Mouse (Mus musculus) hindbrain, embryonic 12.5 days (tissue): ENCODE data around the gene Mast4. TPM values are rescaled to one million over a fixed set of nuclear protein-coding genes. Genes with fewer than 3 reads are reported as not detected.
A peak's percentile ranks its signal among the peaks of the same experiment; 100 is the strongest.

Experiments used
- ATAC-seq: fragments of 200-750 bp; cut with Nextera tagmentation; 2 replicates; pipeline ENCODE4 v1.8.0; 2017; ENCODE audit warnings: moderate TSS enrichment; ENCODE audit not compliant: low FRiP score
- H3K27ac ChIP-seq: fragments of 300-500 bp; sonication (generic); 2 replicates; pipeline ENCODE4 v1.5.1; 2016; ENCODE audit warnings: mild to moderate bottlenecking
- H3K27me3 ChIP-seq: fragments of 300-500 bp; sonication (generic); 2 replicates; pipeline ENCODE4 v1.6.1; 2016; ENCODE audit warnings: mild to moderate bottlenecking
- H3K36me3 ChIP-seq: fragments of 300-500 bp; sonication (generic); 2 replicates; pipeline ENCODE4 v1.6.1; 2016; ENCODE audit warnings: mild to moderate bottlenecking
- H3K4me1 ChIP-seq: fragments of 300-500 bp; sonication (generic); 2 replicates; pipeline ENCODE4 v1.6.1; 2016
- H3K4me2 ChIP-seq: fragments of 300-500 bp; sonication (generic); replicated peaks from 2 replicates; pipeline ENCODE4 v1.6.1; 2016; ENCODE audit warnings: mild to moderate bottlenecking
- H3K4me3 ChIP-seq: fragments of 300-500 bp; sonication (generic); 2 replicates; pipeline ENCODE4 v1.5.1; 2016; ENCODE audit warnings: mild to moderate bottlenecking
- H3K9ac ChIP-seq: fragments of 300-500 bp; sonication (generic); 2 replicates; pipeline ENCODE4 v1.6.1; 2016; ENCODE audit warnings: mild to moderate bottlenecking, moderate library complexity
- H3K9me3 ChIP-seq: fragments of 300-500 bp; sonication (generic); replicated peaks from 2 replicates; pipeline ENCODE4 v1.6.1; 2016; ENCODE audit warnings: mild to moderate bottlenecking
- WGBS: fragments of 180-500 bp; shearing (Covaris S2); methylation state at CpG from one replicate; pipeline ENCODE4 v1.1.7; 2016; 5-methylcytosine and 5-hydroxymethylcytosine counted together
- polyA plus RNA-seq: library from polyadenylated mRNA; unstranded; fragments of >200 nt; fragmentation: Nextera tagmentation; extraction: Ambion mirVana; gene quantifications from 2 replicates; pipeline ENCODE4 v1.2.1, GENCODE M21; 2016

Mast4 gene
- polyA plus RNA-seq, 1 experiment from 2014 or later, result 38.2 TPM

GRCm38 (mm10) chr13:102842237-102842636 is 492.1 kb downstream of the Mast4 start:
- Histone ChIP-seq H3K4me1 (peaks cover 16% of the 10 kb centered on the region), H3K27ac (no peak overlapping the region), H3K4me3 (no peak overlapping the region), H3K27me3 (no peaks in the 10 kb centered on the region), H3K36me3 (no peaks in the 10 kb centered on the region), H3K9me3 (no peaks in the 10 kb centered on the region), H3K4me2 (no peak overlapping the region), H3K9ac (no peak overlapping the region)
- no peak for ATAC-seq
- 62% methylated on average over 8 of the region's 8 CpGs for WGBS

GRCm38 (mm10) chr13:102839741-102840482 is 494.4 kb downstream of the Mast4 start:
- peaks cover 16% of the 10 kb centered on the region for H3K4me1 ChIP-seq
- H3K4me2 ChIP-seq, result no peak overlapping the region
- no peak overlapping the region for H3K27ac ChIP-seq
- H3K9me3 ChIP-seq, result no peaks in the 10 kb centered on the region
- 37% methylated on average over 7 of the region's 7 CpGs for WGBS
- H3K9ac ChIP-seq, result no peak overlapping the region
- no peaks in the 10 kb centered on the region for H3K27me3 ChIP-seq
- H3K36me3 ChIP-seq, result no peaks in the 10 kb centered on the region
- ATAC-seq, result no peak
- no peak overlapping the region for H3K4me3 ChIP-seq

GRCm38 (mm10) chr13:102837427-102837826 is 496.9 kb downstream of the Mast4 start:
- Histone ChIP-seq H3K4me3 (no peak overlapping the region), H3K9ac (no peak overlapping the region), H3K4me2 (no peak overlapping the region), H3K27ac (no peak overlapping the region), H3K4me1 (peaks cover 11% of the 10 kb centered on the region), H3K9me3 (no peaks in the 10 kb centered on the region), H3K27me3 (no peaks in the 10 kb centered on the region), H3K36me3 (no peaks in the 10 kb centered on the region)
- WGBS, result 72% methylated on average over 4 of the region's 4 CpGs
- no peak for ATAC-seq

GRCm38 (mm10) chr13:102835336-102835735 is 499.0 kb downstream of the Mast4 start:
- H3K9ac ChIP-seq, result no peak overlapping the region
- no peak overlapping the region for H3K4me3 ChIP-seq
- peaks cover 4% of the 10 kb centered on the region for H3K4me1 ChIP-seq
- H3K36me3 ChIP-seq, result no peaks in the 10 kb centered on the region
- WGBS, result 74% methylated on average over 8 of the region's 8 CpGs
- H3K9me3 ChIP-seq, result no peaks in the 10 kb centered on the region
- ATAC-seq, result no peak
- no peaks in the 10 kb centered on the region for H3K27me3 ChIP-seq
- H3K27ac ChIP-seq, result no peak overlapping the region
- no peak overlapping the region for H3K4me2 ChIP-seq

- H3K27me3 ChIP-seq, result no peaks in the 10 kb centered on the region
- no peak overlapping the region for H3K4me2 ChIP-seq
- no peaks in the 10 kb centered on the region for H3K36me3 ChIP-seq
- WGBS, result 85% methylated on average over 4 of the region's 4 CpGs
- H3K27ac ChIP-seq, result no peak overlapping the region
- ATAC-seq, result no peak
- H3K9ac ChIP-seq, result no peak overlapping the region
- no peak overlapping the region for H3K4me3 ChIP-seq
- H3K9me3 ChIP-seq, result no peaks in the 10 kb centered on the region
- H3K4me1 ChIP-seq, result peaks cover 3% of the 10 kb centered on the region; the same call in 1 of the 2 replicates
Observed at GRCm38 (mm10) chr13:102818287-102818686, 516.0 kb downstream of the Mast4 start.

- Histone ChIP-seq H3K4me1 (peaks cover 4% of the 10 kb centered on the region; the same call in 1 of the 2 replicates), H3K9me3 (no peaks in the 10 kb centered on the region)
- ATAC-seq, result no peak
Observed at GRCm38 (mm10) chr13:102816689-102817088, 517.6 kb downstream of the Mast4 start.

GRCm38 (mm10) chr13:102815158-102815557 is 519.1 kb downstream of the Mast4 start:
- Histone ChIP-seq H3K36me3 (no peaks in the 10 kb centered on the region), H3K27ac (no peak overlapping the region), H3K9ac (no peak overlapping the region), H3K4me3 (no peak overlapping the region), H3K4me1 (peaks cover 19% of the 10 kb centered on the region), H3K4me2 (no peak overlapping the region), H3K27me3 (no peaks in the 10 kb centered on the region), H3K9me3 (no peaks in the 10 kb centered on the region)
- 96% methylated on average over 6 of the region's 6 CpGs for WGBS
- ATAC-seq, result no peak

More at GRCm38 (mm10) chr13:102816689-102817088, 517.6 kb downstream of the Mast4 start:
- 93% methylated on average over 7 of the region's 7 CpGs for WGBS
- Histone ChIP-seq H3K9ac (no peak overlapping the region), H3K27ac (no peak overlapping the region), H3K36me3 (no peaks in the 10 kb centered on the region), H3K4me2 (no peak overlapping the region), H3K4me3 (no peak overlapping the region), H3K27me3 (no peaks in the 10 kb centered on the region)

- H3K4me3 ChIP-seq, result peak overlapping the region; percentile 26
- H3K27me3 ChIP-seq, result no peaks in the 10 kb centered on the region
- ATAC-seq, result peak; percentile 84
- WGBS, result 11% methylated on average over 15 of the region's 15 CpGs
- no peaks in the 10 kb centered on the region for H3K9me3 ChIP-seq
- no peaks in the 10 kb centered on the region for H3K36me3 ChIP-seq
- peak overlapping the region; percentile 54 for H3K4me2 ChIP-seq
- H3K4me1 ChIP-seq, result peaks cover 21% of the 10 kb centered on the region
- peak overlapping the region; percentile 43 for H3K9ac ChIP-seq
- H3K27ac ChIP-seq, result peak overlapping the region; percentile 64
Observed at GRCm38 (mm10) chr13:102811129-102811832, 523.0 kb downstream of the Mast4 start.

GRCm38 (mm10) chr13:102806652-102807051 is 527.6 kb downstream of the Mast4 start:
- 83% methylated on average over 3 of the region's 3 CpGs for WGBS
- Histone ChIP-seq H3K27me3 (no peaks in the 10 kb centered on the region), H3K27ac (no peak overlapping the region), H3K4me2 (no peak overlapping the region), H3K36me3 (no peaks in the 10 kb centered on the region), H3K9me3 (no peaks in the 10 kb centered on the region), H3K4me1 (peaks cover 22% of the 10 kb centered on the region), H3K4me3 (no peak overlapping the region), H3K9ac (no peak overlapping the region)
- ATAC-seq, result no peak

- no peaks in the 10 kb centered on the region for H3K27me3 ChIP-seq
- H3K36me3 ChIP-seq, result no peaks in the 10 kb centered on the region
- no peak overlapping the region for H3K4me2 ChIP-seq
- H3K4me3 ChIP-seq, result no peak overlapping the region
- H3K4me1 ChIP-seq, result peaks cover 8% of the 10 kb centered on the region
- WGBS, result 77% methylated on average over 6 of the region's 6 CpGs
- H3K9ac ChIP-seq, result no peak overlapping the region
- no peak overlapping the region for H3K27ac ChIP-seq
- ATAC-seq, result no peak
- H3K9me3 ChIP-seq, result no peaks in the 10 kb centered on the region
Observed at GRCm38 (mm10) chr13:102805190-102805589, 529.1 kb downstream of the Mast4 start.

GRCm38 (mm10) chr13:102803206-102803605 is 531.1 kb downstream of the Mast4 start:
- H3K36me3 ChIP-seq, result no peaks in the 10 kb centered on the region
- H3K9ac ChIP-seq, result no peak overlapping the region
- no peak for ATAC-seq
- WGBS, result 57% methylated on average over 9 of the region's 9 CpGs
- no peak overlapping the region for H3K27ac ChIP-seq
- H3K4me2 ChIP-seq, result no peak overlapping the region
- no peaks in the 10 kb centered on the region for H3K27me3 ChIP-seq
- no peaks in the 10 kb centered on the region for H3K9me3 ChIP-seq
- H3K4me1 ChIP-seq, result peaks cover 6% of the 10 kb centered on the region
- no peak overlapping the region for H3K4me3 ChIP-seq

GRCm38 (mm10) chr13:102792157-102792556 is 542.1 kb downstream of the Mast4 start:
- ATAC-seq, result no peak

More at GRCm38 (mm10) chr13:102792157-102792556, 542.1 kb downstream of the Mast4 start:
- H3K27me3 ChIP-seq, result no peaks in the 10 kb centered on the region
- H3K4me1 ChIP-seq, result peaks cover 3% of the 10 kb centered on the region; the same call in 1 of the 2 replicates
- H3K36me3 ChIP-seq, result peaks cover 4% of the 10 kb centered on the region; the same call in 1 of the 2 replicates
- no peak overlapping the region for H3K4me2 ChIP-seq
- H3K9ac ChIP-seq, result no peak overlapping the region
- no peaks in the 10 kb centered on the region for H3K9me3 ChIP-seq
- H3K27ac ChIP-seq, result no peak overlapping the region
- 98% methylated on average over 3 of the region's 3 CpGs for WGBS
- H3K4me3 ChIP-seq, result no peak overlapping the region
